Mouse (Mus musculus): ENCODE measurements around the gene Fto. TPM values are rescaled to one million over a fixed set of nuclear protein-coding genes. Genes with fewer than 3 reads are reported as not detected.

The Fto gene
- polyA plus RNA-seq, 1 experiment from 2014 or later = 55.3 TPM

- H3K4me2 ChIP-seq (ENCODE audit: low read length) = no peak overlapping the region
- no peak for ATAC-seq (replicated peaks; ENCODE audit: low FRiP score, low read depth)
- no peaks in the 10 kb centered on the region; the same call in 1 of the 2 replicates for H3K27me3 ChIP-seq (ENCODE audit: insufficient read depth, low read length)
- H3K9ac ChIP-seq (ENCODE audit: low read depth, low read length) = no peak overlapping the region
- TF ChIP-seq CTCF (IDR thresholded peaks at IDR 0.05; ENCODE audit: low read depth) = no peak
- H3K4me1 ChIP-seq (replicated peaks; ENCODE audit: insufficient read depth, low read length) = peaks cover 22% of the 10 kb centered on the region
- no peak overlapping the region for H3K4me3 ChIP-seq (replicated peaks; ENCODE audit: low read depth, low read length)
- DNase-seq (ENCODE audit: low spot score) = no peak
- no peaks in the 10 kb centered on the region for H3K9me3 ChIP-seq (replicated peaks; ENCODE audit: low read length)
- no peaks in the 10 kb centered on the region for H3K36me3 ChIP-seq (ENCODE audit: insufficient read depth, low read length)
- WGBS = 45% methylated on average over 4 of the region's 4 CpGs
- H3K27ac ChIP-seq = no peak overlapping the region
Observed at GRCm38 (mm10) chr8:91371995-91372394, 58.7 kb downstream of the Fto start.

GRCm38 (mm10) chr8:91372780-91373577, 59.7 kb downstream of the Fto start:
- H3K27ac ChIP-seq = no peak overlapping the region
- H3K4me3 ChIP-seq (replicated peaks; ENCODE audit: low read depth, low read length) = no peak overlapping the region
- H3K27me3 ChIP-seq (ENCODE audit: insufficient read depth, low read length) = no peaks in the 10 kb centered on the region; the same call in 1 of the 2 replicates
- H3K4me1 ChIP-seq (replicated peaks; ENCODE audit: insufficient read depth, low read length) = peaks cover 23% of the 10 kb centered on the region
- H3K4me2 ChIP-seq (ENCODE audit: low read length) = no peak overlapping the region
- no peak for TF ChIP-seq CTCF (IDR thresholded peaks at IDR 0.05; ENCODE audit: low read depth)
- no peaks in the 10 kb centered on the region for H3K9me3 ChIP-seq (replicated peaks; ENCODE audit: low read length)
- H3K9ac ChIP-seq (ENCODE audit: low read depth, low read length) = no peak overlapping the region
- 90% methylated on average over 9 of the region's 9 CpGs for WGBS
- no peak for ATAC-seq (replicated peaks; ENCODE audit: low FRiP score, low read depth)
- H3K36me3 ChIP-seq (ENCODE audit: insufficient read depth, low read length) = no peaks in the 10 kb centered on the region
- no peak for DNase-seq (ENCODE audit: low spot score)

- no peak overlapping the region for H3K4me3 ChIP-seq (replicated peaks; ENCODE audit: low read depth, low read length)
- no peak overlapping the region for H3K27ac ChIP-seq
- no peak overlapping the region for H3K9ac ChIP-seq (ENCODE audit: low read depth, low read length)
- peaks cover 29% of the 10 kb centered on the region for H3K4me1 ChIP-seq (replicated peaks; ENCODE audit: insufficient read depth, low read length)
- peak; percentile 29 for DNase-seq (ENCODE audit: low spot score)
- no peaks in the 10 kb centered on the region; the same call in 1 of the 2 replicates for H3K27me3 ChIP-seq (ENCODE audit: insufficient read depth, low read length)
- H3K9me3 ChIP-seq (replicated peaks; ENCODE audit: low read length) = no peaks in the 10 kb centered on the region
- 51% methylated on average over 20 of the region's 20 CpGs for WGBS
- no peak overlapping the region for H3K4me2 ChIP-seq (ENCODE audit: low read length)
- no peak for TF ChIP-seq CTCF (IDR thresholded peaks at IDR 0.05; ENCODE audit: low read depth)
- no peaks in the 10 kb centered on the region for H3K36me3 ChIP-seq (ENCODE audit: insufficient read depth, low read length)
- ATAC-seq (replicated peaks; ENCODE audit: low FRiP score, low read depth) = no peak
Observed at GRCm38 (mm10) chr8:91375054-91375938, 62.0 kb downstream of the Fto start.

- Histone ChIP-seq H3K4me1 (replicated peaks; ENCODE audit: insufficient read depth, low read length) (peaks cover 28% of the 10 kb centered on the region), H3K4me2 (ENCODE audit: low read length) (peak overlapping the region; percentile 27; the same call in 1 of the 2 replicates), H3K4me3 (replicated peaks; ENCODE audit: low read depth, low read length) (no peak overlapping the region), H3K9ac (ENCODE audit: low read depth, low read length) (no peak overlapping the region), H3K9me3 (replicated peaks; ENCODE audit: low read length) (no peaks in the 10 kb centered on the region), H3K27me3 (ENCODE audit: insufficient read depth, low read length) (no peaks in the 10 kb centered on the region; the same call in 1 of the 2 replicates), H3K27ac (no peak overlapping the region), H3K36me3 (ENCODE audit: insufficient read depth, low read length) (no peaks in the 10 kb centered on the region)
- peak; percentile 55 for DNase-seq (ENCODE audit: low spot score)
- WGBS = 26% methylated on average over 11 of the region's 11 CpGs
- ATAC-seq (replicated peaks; ENCODE audit: low FRiP score, low read depth) = no peak
- TF ChIP-seq CTCF (IDR thresholded peaks at IDR 0.05; ENCODE audit: low read depth) = no peak
Observed at GRCm38 (mm10) chr8:91376785-91377184, 63.5 kb downstream of the Fto start.

GRCm38 (mm10) chr8:91377275-91377674, 64.0 kb downstream of the Fto start:
- no peak for DNase-seq (ENCODE audit: low spot score)
- TF ChIP-seq CTCF (IDR thresholded peaks at IDR 0.05; ENCODE audit: low read depth) = no peak
- WGBS = 69% methylated on average over 6 of the region's 6 CpGs
- Histone ChIP-seq H3K4me3 (replicated peaks; ENCODE audit: low read depth, low read length) (no peak overlapping the region), H3K4me1 (replicated peaks; ENCODE audit: insufficient read depth, low read length) (peaks cover 30% of the 10 kb centered on the region), H3K9me3 (replicated peaks; ENCODE audit: low read length) (no peaks in the 10 kb centered on the region), H3K36me3 (ENCODE audit: insufficient read depth, low read length) (no peaks in the 10 kb centered on the region), H3K27ac (no peak overlapping the region), H3K27me3 (ENCODE audit: insufficient read depth, low read length) (no peaks in the 10 kb centered on the region; the same call in 1 of the 2 replicates), H3K9ac (ENCODE audit: low read depth, low read length) (no peak overlapping the region), H3K4me2 (ENCODE audit: low read length) (no peak overlapping the region)
- no peak for ATAC-seq (replicated peaks; ENCODE audit: low FRiP score, low read depth)

GRCm38 (mm10) chr8:91378846-91379499, 65.6 kb downstream of the Fto start:
- Histone ChIP-seq H3K9ac (ENCODE audit: low read depth, low read length) (no peak overlapping the region), H3K9me3 (replicated peaks; ENCODE audit: low read length) (no peaks in the 10 kb centered on the region), H3K4me2 (ENCODE audit: low read length) (no peak overlapping the region), H3K27me3 (ENCODE audit: insufficient read depth, low read length) (no peaks in the 10 kb centered on the region), H3K4me3 (replicated peaks; ENCODE audit: low read depth, low read length) (no peak overlapping the region), H3K4me1 (replicated peaks; ENCODE audit: insufficient read depth, low read length) (peaks cover 31% of the 10 kb centered on the region), H3K27ac (no peak overlapping the region), H3K36me3 (ENCODE audit: insufficient read depth, low read length) (no peaks in the 10 kb centered on the region)
- WGBS = 35% methylated on average over 13 of the region's 13 CpGs
- DNase-seq (ENCODE audit: low spot score) (peak; percentile 92), ATAC-seq (replicated peaks; ENCODE audit: low FRiP score, low read depth) (peak; percentile 92)
- peak; percentile 92 for TF ChIP-seq CTCF (IDR thresholded peaks at IDR 0.05; ENCODE audit: low read depth)
